Mouse (Mus musculus) T-cell, adult 2 months (primary cell): ENCODE measurements around the gene Clint1.

Experiments
- DNase-seq: peaks from one replicate; pipeline ENCODE4 v3.0.0; 2022; ENCODE audit warnings: low spot score

Gene Clint1

DNA sequence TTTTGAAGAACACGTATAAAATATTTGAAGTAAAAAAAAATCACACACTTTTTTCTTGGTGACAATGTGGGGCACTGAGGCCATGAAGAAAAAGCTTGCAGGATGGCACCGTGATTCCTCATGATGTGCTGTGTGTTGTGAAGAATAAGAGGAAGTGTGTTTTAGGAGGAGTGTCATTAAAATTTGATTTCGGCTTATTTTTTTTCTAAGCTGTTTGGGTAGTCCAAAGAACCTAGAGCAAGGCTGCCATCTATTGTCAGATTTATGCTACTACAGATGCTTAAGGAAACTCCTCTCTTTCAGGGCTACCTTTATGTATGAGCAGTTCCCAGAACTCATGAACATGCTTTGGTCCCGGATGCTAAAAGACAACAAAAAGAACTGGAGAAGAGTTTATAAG lies 32.2 kb downstream of the Clint1 start:
- DNase-seq: peak; percentile 38

DNA sequence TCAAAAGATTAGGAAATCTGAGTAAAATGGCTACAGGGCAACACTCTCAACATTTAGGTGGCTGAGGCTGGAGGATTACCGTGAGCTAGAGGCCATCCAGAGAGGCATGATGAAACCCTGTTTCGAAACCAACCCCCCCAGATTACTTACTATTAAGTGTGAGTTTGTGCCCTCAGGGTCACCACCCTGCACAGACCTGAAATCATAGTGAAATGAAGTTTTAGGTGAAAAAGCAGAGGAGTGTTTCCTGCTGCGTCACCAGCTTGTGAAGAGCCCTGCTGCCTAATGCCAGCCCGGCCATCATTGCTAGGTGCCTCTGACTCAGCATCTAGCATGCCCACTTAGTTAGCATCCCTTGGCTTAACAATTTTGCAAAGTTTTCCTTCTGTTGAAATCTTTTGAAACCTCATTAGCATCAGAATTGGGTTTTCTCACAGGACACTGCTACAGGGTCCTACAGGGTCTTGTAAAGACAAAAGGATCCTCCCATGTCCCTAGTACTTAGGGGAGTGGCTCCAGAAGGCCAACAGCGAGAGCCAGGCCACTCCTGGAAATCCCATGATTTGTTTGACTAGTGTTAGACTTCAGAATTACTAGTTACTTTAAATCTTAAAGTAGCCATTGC lies 33.9 kb downstream of the Clint1 start:
- no peak for DNase-seq

DNA sequence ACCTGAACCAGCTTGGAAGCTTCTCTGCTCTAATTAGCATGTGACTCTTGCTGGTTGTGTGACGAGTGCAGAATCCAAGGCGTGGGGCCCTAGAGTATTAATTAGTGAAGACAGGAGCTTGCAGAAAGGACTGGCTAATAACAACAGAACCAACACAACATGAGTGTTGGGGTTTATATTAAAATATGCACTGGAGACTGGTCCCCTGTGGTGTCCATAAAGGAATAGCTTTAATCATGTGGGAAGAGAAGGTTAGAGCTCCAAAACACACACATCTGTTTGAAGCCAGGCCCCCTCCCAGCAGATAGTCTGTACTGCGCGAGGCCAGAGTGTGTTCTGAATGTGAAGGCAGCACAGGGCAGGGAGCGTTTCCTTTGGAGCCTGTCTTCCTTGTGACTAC lies 34.7 kb downstream of the Clint1 start:
- no peak for DNase-seq

DNA sequence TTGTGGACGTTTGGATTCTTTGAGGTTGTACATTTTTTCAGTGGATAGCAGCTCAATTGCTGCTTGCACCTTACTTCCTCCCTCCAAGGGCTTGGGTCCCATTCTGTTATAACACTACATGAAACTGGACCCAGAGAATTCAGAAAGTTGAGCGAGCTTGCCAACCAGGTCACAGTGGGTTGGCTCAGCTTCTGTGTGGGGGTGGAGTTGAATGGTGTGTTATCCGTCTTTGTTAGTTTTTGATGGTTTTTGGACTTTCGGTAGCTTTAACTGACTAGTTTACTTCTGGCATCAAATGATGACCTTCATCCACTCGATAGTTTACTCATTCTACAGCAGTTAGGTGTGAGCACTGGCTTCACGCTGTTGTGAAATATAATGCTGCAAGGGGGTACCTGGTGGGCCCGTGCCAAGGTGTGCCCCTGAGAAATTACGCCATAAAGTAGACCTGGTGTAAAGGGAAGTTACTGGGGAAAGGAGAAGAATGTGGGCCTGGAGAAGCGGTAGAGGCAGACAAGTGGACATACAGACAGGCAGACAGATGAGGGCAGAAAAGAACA lies 36.7 kb downstream of the Clint1 start:
- no peak for DNase-seq

DNA sequence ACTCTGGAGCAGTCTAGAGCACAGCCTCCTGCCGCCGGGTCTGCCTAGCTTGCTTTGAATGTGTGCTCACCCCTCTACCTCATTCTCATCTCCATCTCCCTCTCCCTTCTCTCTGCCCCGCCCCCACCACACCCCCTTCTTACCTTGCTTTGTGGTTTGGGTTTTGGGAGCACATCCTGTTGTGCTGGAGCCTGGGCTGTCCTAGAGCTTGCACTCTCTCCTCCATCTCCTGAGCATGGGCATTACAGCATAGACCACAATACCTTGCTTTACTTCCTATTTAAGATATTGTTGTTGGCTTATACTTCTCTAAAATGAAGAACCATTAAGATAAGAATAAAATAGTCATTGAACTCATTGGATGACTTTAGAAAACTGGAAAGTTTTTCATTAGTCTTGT lies 38.1 kb downstream of the Clint1 start:
- no peak for DNase-seq

DNA sequence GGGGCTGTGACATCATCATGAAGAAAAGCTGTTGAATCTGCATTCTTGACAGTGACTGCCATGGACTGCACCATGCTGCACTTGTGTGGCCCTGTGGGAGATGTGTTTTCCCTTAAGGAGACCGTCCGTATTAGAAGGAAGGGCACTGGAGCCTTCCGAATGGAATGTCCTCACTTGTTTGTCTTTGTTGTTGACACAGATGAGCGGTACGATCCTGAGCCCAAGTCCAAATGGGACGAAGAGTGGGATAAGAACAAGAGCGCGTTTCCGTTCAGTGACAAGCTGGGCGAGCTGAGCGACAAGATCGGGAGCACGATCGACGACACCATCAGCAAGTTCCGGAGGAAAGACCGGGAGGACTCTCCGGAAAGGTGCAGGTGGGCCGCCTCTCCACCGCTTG lies 38.6 kb downstream of the Clint1 start:
- no peak for DNase-seq

DNA sequence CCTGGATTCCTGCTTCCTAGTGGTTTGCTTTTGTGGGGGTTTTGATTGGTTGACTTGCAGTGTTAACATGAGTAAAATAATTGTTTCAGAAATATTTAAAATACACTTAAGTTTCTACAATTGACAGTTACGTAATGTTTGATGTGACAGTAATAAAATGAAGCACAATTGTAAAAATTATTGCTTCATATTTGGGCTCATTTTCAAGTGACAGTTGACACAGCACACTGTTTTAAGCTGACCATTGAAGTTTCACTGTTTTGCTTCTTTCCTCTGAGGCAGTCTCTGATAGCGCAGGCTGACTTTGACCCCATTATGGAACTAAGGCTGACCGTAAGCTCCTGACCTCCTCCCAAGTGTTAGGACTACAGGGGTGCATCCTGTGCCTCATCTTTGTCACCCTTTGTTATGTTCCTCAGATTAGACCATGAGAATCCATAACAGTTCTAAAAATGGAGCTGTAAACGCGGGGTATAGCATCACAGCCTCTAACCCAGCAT lies 41.1 kb downstream of the Clint1 start:
- DNase-seq: no peak

DNA sequence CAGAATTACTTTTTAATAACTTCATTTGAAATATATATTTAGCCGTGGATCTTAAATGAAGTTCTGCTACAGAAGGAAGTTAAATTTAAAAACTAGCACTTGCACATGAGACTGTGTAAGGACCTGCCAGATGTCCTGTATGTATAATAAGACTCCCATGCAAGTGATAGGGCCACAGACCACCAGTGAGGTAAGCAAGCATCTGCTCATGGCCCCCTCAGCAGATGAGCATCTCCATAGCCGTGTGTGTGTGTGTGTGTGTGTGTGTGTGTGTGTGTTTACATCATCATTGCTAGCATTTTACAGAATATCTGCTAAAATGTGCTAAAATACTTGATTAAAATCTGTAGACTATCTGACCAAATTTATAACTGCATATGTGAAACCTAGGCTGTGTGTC lies 45.5 kb downstream of the Clint1 start:
- DNase-seq: no peak

DNA sequence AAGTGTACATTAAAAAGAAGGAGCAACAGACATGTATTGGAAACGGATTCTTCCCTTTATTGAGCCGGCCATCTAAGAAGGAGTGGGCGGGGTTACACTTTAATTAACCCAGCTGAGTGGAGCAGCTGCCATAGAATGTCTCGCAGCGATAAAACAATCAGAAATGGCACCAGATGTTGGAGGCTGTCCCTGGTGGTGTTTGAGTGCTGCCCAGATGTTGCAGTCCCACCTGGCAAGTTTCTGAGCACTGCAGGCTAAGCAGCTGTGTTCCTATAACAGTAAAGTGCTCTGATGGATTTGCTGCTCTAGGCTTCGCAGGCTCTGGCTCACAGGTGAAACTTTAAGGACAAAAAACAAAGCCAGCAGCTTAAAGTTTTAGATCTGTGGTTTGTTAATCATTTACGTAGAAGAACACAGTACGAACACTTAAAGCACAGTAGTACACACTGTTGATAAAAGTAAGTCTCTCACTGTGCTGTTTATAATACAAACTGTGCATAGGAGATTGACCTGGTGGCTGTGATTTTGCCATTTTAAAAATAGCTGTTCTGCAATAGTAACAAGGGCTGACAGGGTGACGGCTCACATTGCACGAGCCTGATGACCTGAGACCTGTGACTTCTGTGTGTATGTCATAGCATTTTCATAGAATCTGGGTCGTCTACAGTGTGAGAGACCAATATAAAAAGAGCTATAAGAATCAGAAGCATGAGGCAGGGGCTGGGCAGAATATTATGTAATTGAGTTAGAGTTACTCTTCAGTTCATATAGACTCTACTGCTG lies 48.6 kb downstream of the Clint1 start:
- no peak for DNase-seq

DNA sequence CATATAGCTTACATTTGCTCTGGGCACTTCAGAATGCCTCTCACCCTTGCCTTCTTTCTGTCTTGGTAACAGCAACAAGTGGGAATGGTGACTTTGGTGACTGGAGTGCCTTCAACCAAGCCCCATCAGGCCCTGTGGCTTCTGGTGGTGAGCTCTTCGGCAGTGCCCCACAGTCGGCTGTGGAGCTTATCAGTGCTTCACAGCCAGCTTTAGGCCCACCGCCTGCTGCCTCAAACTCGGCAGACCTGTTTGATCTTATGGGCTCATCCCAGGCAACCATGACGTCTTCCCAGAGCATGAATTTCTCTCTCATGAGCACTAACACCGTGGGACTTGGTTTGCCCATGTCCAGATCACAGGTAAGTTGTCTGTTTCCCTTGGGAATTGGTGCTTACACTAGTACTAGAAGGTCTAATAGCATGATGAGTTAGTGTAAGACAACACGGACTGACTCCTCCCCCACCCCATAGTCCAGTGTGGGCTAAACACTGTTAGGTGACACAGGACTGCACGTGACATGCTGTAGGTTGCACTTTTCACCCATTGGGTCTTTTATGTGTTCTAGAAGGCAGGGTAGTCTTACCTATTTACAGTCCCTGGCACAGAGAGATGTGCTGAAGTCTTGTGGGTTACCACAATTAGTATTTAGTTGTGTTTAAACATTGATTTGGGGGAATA lies 54.4 kb downstream of the Clint1 start:
- no peak for DNase-seq

DNA sequence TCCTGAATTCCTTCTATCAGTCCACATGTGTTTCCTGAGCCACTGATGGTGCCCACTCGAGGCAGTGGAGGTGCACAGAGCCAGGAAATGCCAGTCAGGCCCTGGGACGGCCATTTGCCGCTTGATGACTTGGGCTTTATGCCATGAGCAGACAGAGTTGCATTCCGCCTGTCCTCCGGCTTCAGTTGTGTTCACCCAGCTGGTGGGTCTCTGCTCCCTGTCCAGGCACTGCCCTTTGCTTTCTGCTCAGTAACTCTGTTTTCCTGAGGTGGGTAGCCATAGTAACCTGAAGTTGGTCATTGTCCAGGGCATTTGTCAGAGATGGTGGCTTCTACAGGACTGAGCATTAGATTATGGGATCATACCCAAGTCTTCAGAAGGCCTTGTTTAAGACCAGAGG lies 55.5 kb downstream of the Clint1 start:
- DNase-seq: no peak

DNA sequence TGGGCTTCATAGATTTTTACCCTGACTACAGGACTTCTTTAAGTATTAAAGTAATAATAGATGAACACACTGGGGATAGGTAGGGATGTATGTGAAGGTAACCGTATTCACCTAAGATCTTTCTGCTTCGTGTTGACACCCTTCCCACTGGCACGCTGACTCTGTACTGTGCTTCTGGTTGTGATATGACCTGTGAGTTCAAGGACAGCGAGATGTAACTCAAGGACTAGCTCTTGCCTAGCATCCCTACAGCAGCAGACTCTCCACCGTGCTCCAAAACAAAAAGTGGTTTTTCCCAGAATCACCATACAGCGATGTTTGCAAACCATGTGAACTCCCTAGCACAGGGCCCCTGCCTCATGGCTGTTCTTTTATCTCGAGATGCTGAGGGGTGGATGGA lies 56.2 kb downstream of the Clint1 start:
- DNase-seq: no peak

DNA sequence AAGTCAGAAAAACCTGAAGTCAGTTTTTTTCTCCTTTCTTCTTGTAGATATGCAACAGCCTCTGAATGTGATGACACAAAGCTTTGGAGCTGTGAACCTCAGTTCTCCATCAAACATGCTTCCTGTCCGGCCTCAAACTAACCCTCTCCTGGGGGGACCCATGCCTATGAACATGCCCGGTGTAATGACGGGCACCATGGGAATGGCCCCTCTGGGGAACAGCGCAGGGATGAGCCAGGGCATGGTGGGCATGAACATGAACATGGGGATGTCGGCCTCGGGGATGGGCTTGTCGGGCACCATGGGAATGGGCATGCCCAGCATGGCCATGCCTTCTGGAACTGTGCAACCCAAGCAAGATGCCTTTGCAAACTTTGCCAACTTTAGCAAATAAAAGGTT lies 57.0 kb downstream of the Clint1 start:
- DNase-seq: no peak

DNA sequence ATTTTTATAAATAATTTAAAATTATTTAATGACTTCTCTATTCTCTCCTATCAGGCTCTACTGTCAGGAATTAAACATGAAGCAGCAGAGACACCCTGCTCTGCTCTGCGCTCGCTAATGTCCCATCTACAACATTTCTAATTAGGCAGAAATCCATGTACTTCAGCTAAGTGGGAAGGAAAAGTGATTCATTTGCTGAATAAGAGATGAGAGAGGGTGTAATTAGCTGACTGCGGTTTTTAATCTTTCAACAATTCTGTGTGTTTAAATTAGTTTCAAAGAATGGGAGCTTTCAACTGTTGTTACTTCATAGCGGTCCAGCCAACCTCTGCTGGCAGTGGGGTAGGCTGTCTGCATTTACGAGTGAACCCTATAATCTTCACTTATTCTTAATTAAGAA lies 58.9 kb downstream of the Clint1 start:
- no peak for DNase-seq

DNA sequence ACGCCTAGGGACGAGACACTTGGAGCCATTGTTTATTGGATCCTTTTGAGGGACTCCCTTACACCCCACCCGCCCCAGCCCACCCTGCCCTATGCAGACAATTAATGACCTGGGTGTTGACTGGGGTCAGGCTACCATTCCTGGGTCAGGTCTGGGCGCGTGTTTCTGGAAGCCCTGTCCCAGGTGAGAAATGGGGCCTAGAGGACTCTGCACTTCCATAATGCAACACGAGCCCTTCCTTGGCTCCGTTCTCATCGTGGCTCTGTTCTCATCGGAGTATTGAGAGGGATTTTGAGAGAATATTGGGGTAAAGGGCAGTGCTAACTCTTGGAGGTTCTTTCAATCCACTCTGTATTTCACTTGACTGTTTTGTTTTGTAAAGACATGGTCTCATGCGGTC lies 64.3 kb downstream of the Clint1 start:
- no peak for DNase-seq

DNA sequence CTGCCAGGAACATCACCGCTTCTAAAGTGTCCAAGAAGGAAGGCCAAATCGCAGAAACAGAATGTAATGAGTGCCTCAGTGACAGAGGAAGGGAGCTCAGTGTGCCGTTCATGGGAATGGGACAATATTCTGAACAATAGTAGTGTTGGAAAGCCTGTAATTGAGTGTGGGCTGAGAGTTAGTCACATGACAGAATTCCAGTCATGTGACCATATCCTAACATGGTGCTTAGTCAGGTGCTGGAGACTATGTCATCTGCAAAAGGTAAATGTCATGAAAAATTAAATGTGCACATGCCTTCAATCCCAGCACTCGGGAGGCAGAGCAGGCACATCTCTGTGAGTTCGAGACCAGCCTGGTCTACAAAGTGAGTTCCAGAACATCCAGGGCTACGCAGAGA lies 66.2 kb downstream of the Clint1 start:
- DNase-seq: no peak

DNA sequence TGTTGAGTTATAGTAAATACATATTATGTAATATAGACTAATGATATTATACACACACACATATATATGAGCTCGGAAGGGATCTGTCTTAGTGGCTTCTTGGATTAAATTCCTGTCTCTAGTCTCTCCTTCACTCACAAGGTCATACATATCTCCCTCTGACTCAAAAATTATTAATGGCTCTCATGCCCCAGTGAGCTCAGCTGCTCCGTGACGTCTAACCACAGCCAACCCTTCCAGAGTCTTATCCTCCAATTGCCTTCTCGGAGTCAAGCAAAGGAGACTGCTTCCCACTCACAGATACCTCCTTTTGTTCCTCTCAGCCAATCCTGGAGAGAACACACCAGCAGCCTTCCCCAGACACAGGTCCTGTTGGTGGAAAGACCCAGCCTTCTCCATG lies 67.0 kb downstream of the Clint1 start:
- DNase-seq: no peak

DNA sequence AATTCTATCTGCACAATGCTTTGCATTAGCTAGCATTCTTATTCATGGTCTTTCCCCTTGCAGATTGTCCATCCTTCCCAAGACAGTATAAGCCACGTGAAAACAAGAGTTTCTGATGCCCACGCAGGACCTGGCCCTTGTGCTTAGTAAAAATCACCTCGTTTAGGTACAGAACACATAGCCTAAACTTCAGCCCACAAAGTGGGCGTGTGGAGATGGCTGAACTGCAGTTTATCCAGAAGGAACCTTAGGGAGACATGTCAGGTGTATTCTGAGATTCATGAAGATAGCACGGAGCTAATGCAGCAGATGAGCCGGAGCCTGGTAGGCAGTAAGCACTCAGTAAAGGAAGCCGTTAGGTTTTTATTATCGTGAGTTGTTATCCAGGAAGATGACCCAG lies 69.2 kb downstream of the Clint1 start:
- no peak for DNase-seq

DNA sequence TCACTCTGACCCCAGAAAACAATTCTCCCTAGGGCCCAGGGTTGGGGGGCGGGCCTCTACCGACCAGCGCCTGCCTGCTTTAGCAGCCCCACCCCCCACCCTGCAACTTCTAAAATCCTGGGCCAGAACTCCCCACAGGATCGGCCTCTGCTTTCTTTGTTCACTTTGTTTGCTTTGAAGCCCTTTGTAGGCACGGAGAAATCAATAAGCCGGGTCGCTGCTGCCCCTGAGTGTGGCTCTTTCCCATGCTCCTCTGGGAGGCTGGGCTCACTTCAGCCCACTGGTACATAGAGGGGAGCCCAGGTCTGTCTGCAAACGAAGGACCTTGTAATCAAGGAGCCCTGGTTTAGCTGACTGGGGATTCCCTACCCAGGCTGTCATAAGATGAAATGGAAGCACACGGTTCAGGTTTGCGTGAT lies 69.6 kb downstream of the Clint1 start:
- DNase-seq: no peak

DNA sequence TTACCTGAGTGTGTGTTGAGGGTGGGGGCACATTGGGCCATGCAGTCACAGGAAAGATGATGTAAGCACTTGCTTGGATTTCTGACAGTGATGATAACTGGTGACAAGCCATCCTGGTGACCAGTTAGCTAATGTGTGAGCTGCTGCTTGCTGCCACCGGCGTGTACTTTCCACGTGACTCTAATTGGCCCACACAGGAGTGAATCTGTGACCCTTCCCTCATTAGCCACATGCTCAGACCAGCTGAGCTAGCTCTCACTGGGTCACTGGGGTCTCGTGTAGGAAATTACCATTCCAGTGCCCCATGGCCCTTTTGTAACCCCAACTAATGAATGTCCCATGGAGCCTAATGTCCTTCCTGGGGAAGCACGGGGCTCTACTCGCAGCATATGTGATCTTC lies 73.6 kb downstream of the Clint1 start:
- DNase-seq: no peak

DNA sequence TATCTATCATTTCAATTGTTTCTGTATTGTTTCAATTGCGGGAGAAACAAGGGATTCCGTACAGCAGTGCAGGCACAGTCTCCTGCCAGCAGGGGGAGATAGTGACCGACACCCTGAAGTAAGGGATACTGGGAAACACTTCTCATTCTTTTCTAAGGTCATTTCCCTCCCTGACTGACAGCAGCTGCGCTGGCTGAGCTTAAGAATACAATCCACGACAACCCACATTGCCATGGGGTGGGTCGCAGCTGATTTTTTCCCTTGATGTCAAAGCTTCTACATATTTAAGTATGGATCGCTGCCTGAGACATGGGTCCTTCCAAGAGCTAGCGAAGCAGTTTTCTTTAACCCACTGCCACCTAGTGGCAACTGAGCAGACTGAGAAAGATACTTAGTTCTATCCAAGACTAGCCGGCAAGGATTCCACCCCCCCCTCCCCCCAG lies 74.8 kb downstream of the Clint1 start:
- peak; percentile 71 for DNase-seq

DNA sequence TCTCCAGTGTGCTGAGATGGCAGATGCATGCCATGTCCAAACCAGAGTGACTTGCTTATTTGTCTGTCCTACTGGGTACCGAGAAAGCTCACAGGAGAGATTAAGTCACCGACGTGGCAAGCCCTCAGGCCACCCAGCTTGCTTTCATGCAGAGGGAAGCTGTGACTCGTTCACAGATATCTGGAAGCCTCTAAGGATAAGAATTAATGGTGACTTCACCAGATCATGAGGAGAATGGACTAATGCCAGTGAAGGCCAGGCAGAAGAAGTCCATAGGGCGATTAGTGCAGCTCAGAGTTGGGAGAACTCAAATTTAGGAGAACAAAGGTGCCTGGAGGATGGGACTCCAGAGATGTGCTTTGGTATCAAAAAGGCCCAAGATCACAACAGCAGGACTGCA lies 75.6 kb downstream of the Clint1 start:
- DNase-seq: no peak

DNA sequence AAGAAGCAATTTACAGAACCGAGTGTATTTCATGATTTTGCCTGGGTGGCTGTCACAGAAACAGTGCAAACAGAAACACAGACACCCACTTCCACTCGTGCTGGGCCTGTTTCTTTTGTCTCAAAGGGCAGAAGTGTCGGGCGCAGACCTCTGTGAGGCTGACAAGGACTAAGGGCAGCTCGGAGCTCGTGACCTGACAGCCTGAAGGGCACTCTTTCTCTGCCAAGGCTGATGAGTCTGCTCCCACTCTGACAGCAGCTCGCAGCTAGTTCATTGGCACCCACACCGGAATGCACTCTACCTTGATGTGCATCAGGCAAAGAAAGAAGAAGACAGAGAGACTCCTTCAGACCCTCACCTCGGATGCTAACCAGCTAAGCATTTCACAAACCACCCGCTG lies 77.7 kb downstream of the Clint1 start:
- DNase-seq: no peak
